Mouse (Mus musculus) stomach, embryonic 14.5 days (tissue): ENCODE measurements around the gene Slc28a1. TPM values are rescaled to one million over a fixed set of nuclear protein-coding genes. Genes with fewer than 3 reads are reported as not detected.
A peak's percentile ranks its signal among the peaks of the same experiment; 100 is the strongest.

Experiments
- ATAC-seq: fragments of 200-750 bp; cut with Nextera tagmentation; 2 replicates; pipeline ENCODE4 v1.8.0; 2017; ENCODE audit warnings: low read depth, moderate TSS enrichment; ENCODE audit not compliant: insufficient number of reproducible peaks, insufficient read depth, low FRiP score
- H3K27ac ChIP-seq: fragments of 300-500 bp; sonication (generic); 2 replicates; pipeline ENCODE4 v1.5.1; 2014; ENCODE audit warnings: mild to moderate bottlenecking, low read length, moderate library complexity, mixed read lengths
- H3K27me3 ChIP-seq: fragments of 300-500 bp; sonication (generic); 2 replicates; pipeline ENCODE4 v1.6.1; 2014; ENCODE audit warnings: low read length, control low read depth, mixed read lengths; ENCODE audit not compliant: control insufficient read depth, insufficient read depth
- H3K36me3 ChIP-seq: fragments of 300-500 bp; sonication (generic); 2 replicates; pipeline ENCODE4 v1.6.1; 2014; ENCODE audit warnings: mild to moderate bottlenecking, control low read depth, low read length, moderate library complexity, mixed read lengths; ENCODE audit not compliant: control insufficient read depth, insufficient read depth
- H3K4me1 ChIP-seq: fragments of 300-500 bp; sonication (generic); 2 replicates; pipeline ENCODE4 v1.6.1; 2014; ENCODE audit warnings: low read length, control low read depth, mixed read lengths; ENCODE audit not compliant: control insufficient read depth, insufficient read depth
- H3K4me2 ChIP-seq: fragments of 300-500 bp; sonication (generic); replicated peaks from 2 replicates; pipeline ENCODE4 v1.6.1; 2014; ENCODE audit warnings: low read depth, low read length, control low read depth
- H3K4me3 ChIP-seq: fragments of 300-500 bp; sonication (generic); 2 replicates; pipeline ENCODE4 v1.5.1; 2014; ENCODE audit warnings: low read depth, low read length, control low read depth
- H3K9ac ChIP-seq: fragments of 300-500 bp; sonication (generic); replicated peaks from 2 replicates; pipeline ENCODE4 v1.6.1; 2014; ENCODE audit warnings: low read depth, mild to moderate bottlenecking, control low read depth, low read length, moderate library complexity, mixed read lengths
- H3K9me3 ChIP-seq: fragments of 300-500 bp; sonication (generic); 2 replicates; pipeline ENCODE4 v1.6.1; 2016; ENCODE audit warnings: low read depth, low read length, control low read depth; ENCODE audit not compliant: control insufficient read depth
- WGBS: fragments of 180-500 bp; shearing (Covaris S2); extraction: QIAGEN DNeasy Blood & Tissue Kit; methylation state at CpG from one replicate; pipeline ENCODE4 v1.1.7; 2014; 5-methylcytosine and 5-hydroxymethylcytosine counted together
- polyA plus RNA-seq: library from polyadenylated mRNA; unstranded; fragments of >200 nt; fragmentation: Nextera tagmentation; extraction: Ambion mirVana; gene quantifications from 2 replicates; pipeline ENCODE4 v1.2.1, GENCODE M21; 2014

Slc28a1 gene
- polyA plus RNA-seq, 1 experiment from 2014 or later, result not detected

DNA sequence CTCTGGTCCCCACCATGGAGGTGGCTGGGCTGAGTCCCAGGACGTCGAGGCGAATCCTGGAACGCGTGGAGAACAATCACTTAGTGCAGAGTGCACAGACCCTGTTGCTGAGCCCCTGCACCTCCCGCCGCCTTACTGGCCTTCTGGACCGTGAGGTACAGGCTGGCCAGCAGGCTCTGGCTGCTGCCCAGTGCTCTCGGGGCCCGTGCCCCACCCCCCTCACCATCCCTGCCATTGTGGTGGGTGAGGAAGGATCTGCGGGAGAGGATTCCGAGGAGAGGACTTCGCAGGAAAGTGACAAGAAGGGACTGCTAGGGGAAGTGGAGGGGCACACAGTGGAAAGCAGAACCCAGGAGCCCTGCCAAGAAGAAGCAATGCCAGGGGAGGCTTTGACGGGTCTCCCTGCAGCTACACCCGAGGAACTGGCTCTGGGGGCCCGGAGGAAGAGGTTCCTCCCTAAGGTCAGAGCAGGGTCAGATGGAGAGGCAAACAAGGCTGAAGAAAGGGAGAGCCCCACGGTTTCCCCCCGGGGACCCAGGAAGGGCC lies 21.1 kb upstream of the Slc28a1 start:
- no peak overlapping the region for H3K9ac ChIP-seq
- no peaks in the 10 kb centered on the region for H3K27me3 ChIP-seq
- H3K4me1 ChIP-seq, result peaks cover 7% of the 10 kb centered on the region; the same call in 1 of the 2 replicates
- no peak for ATAC-seq
- no peak overlapping the region for H3K4me2 ChIP-seq
- 46% methylated on average over 18 of the region's 18 CpGs for WGBS
- no peaks in the 10 kb centered on the region for H3K9me3 ChIP-seq
- peak overlapping the region; percentile 44; the same call in 1 of the 2 replicates for H3K27ac ChIP-seq
- no peaks in the 10 kb centered on the region for H3K36me3 ChIP-seq
- H3K4me3 ChIP-seq, result no peak overlapping the region

DNA sequence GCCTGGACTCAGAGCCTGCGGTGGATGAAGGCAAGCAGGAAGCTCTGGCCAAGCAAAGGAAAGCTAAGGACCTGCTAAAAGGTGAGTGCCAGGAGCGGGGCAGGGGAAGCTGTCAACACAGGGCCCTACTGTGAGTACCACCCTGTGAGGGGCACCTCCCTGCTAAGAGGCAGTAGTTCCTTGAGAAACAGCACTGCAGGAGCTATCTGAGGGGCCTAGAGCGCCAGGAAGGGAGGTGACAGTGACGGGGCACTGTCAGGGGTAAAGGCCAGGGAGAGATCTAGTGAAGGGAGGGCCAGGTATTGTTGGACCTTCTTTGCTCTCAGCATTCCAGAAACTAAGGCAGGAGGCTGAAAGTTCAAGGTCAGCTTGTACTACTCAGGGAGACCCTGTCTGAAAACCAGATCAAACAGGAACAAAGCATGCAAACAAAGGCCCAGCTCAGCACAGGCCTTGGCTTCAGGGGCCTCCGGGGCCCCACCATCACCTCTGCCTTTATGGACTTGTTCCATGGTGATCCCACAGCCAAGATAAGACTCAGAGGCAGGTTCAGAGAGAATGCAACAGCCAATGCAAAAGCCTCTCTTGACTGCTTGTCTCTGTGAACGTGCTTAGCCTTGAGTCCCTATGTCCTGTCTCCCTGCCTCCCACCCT lies 20.4 kb upstream of the Slc28a1 start:
- H3K27ac ChIP-seq, result peak overlapping the region; percentile 44; the same call in 1 of the 2 replicates
- ATAC-seq, result peak; percentile 72
- H3K4me1 ChIP-seq, result peaks cover 7% of the 10 kb centered on the region; the same call in 1 of the 2 replicates
- H3K4me2 ChIP-seq, result no peak overlapping the region
- H3K36me3 ChIP-seq, result no peaks in the 10 kb centered on the region
- no peak overlapping the region for H3K4me3 ChIP-seq
- H3K9ac ChIP-seq, result no peak overlapping the region
- 73% methylated on average over 6 of the region's 6 CpGs for WGBS
- H3K27me3 ChIP-seq, result no peaks in the 10 kb centered on the region
- H3K9me3 ChIP-seq, result no peaks in the 10 kb centered on the region

DNA sequence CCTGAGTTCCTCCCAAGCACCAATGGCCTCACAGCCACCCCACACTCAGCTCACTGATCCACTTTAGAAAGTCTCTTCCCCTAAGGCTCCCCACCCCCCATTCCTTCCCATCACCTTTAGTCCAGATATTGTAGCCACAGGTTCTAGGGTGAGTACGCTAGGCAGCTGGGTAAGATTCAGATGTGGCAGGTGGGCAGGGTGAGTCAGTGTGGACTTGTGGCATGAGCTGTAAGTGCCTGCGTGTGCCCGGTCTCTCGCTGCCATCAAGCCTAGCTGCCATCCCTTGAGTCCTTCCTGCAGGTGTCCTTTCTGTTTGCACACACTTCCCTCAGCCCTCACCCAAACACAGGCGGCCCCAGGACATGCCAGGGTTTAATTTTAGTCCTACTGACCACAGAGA lies 14.3 kb upstream of the Slc28a1 start:
- Histone ChIP-seq H3K4me3 (no peak overlapping the region), H3K36me3 (no peaks in the 10 kb centered on the region), H3K4me2 (no peak overlapping the region), H3K27me3 (no peaks in the 10 kb centered on the region), H3K4me1 (no peaks in the 10 kb centered on the region), H3K9ac (no peak overlapping the region), H3K9me3 (no peaks in the 10 kb centered on the region), H3K27ac (no peak overlapping the region)
- no peak for ATAC-seq
- WGBS, result 75% methylated on average over 5 of the region's 5 CpGs

DNA sequence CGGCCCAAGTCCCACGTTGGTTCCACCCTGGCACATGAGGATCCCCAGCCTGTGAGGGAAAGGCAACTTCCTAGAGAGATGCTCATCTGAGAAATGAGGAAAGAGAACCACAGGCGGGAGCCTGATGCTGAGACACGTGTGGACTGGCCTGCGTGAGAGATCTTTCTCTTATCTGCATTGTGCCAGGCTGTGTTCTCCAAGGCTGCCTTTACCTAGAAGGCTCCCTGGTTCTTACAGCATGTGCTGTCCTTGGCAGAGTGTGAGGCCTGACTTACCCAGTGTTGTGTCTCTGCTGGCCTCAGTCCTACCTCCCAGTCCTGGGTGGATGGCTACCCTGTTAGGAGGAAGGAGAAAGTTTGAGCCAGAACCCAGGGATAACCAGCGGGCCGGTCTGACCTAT lies 11.7 kb upstream of the Slc28a1 start:
- no peaks in the 10 kb centered on the region for H3K9me3 ChIP-seq
- no peak overlapping the region for H3K4me2 ChIP-seq
- no peak for ATAC-seq
- H3K4me1 ChIP-seq, result no peaks in the 10 kb centered on the region
- H3K4me3 ChIP-seq, result no peak overlapping the region
- H3K36me3 ChIP-seq, result no peaks in the 10 kb centered on the region
- no peak overlapping the region for H3K27ac ChIP-seq
- no peak overlapping the region for H3K9ac ChIP-seq
- WGBS, result 92% methylated on average over 7 of the region's 7 CpGs
- H3K27me3 ChIP-seq, result no peaks in the 10 kb centered on the region

DNA sequence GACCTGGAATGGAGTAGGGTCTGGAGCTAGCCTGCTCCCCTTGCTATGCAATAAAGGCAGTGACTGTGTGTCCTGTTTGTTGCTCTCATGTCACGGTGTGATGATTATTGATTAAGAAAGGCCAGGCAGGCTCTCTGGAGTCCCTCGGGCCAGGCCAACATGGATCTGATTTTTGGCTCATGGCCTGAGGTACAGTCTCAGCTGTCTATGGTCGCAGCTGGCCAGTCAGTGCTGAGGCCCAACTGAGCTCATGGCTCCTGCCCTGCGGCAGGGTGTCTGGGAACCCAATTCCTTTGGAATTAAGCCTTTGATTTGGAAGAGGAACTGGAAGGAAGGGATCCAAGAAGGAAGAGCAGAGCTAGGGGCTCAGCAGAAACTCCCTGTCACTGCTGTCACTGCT lies 9.1 kb upstream of the Slc28a1 start:
- WGBS, result 59% methylated on average over 4 of the region's 4 CpGs

DNA sequence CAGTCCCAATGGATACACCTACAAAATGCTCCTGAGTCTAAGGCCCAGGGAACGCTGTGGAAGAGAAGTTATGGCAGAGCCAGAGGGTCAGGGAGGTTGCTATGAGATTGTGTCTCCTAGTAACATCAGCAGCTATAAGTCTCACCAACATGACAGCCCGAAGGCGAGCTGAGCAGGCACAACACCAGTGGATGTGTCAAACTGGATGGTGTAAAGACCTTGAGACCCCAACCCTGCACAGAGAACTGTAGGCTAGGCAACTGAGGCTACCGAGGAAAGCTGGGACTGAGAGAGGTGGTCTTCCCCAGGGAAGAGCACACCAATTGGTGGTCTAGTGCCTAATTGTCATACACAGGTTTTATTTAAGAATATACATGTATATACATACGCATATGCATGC lies 6.4 kb upstream of the Slc28a1 start:
- H3K9me3 ChIP-seq, result no peaks in the 10 kb centered on the region
- H3K9ac ChIP-seq, result no peak overlapping the region
- no peak for ATAC-seq
- H3K27ac ChIP-seq, result no peak overlapping the region
- H3K27me3 ChIP-seq, result no peaks in the 10 kb centered on the region
- H3K4me3 ChIP-seq, result no peak overlapping the region
- no peaks in the 10 kb centered on the region for H3K4me1 ChIP-seq
- no peaks in the 10 kb centered on the region for H3K36me3 ChIP-seq
- H3K4me2 ChIP-seq, result no peak overlapping the region
- 87% methylated on average over 5 of the region's 5 CpGs for WGBS

More for the DNA sequence above, 9.1 kb upstream of the Slc28a1 start:
- Histone ChIP-seq H3K4me1 (no peaks in the 10 kb centered on the region), H3K9me3 (no peaks in the 10 kb centered on the region), H3K4me2 (no peak overlapping the region), H3K4me3 (no peak overlapping the region), H3K36me3 (no peaks in the 10 kb centered on the region), H3K9ac (no peak overlapping the region), H3K27ac (no peak overlapping the region), H3K27me3 (no peaks in the 10 kb centered on the region)
- no peak for ATAC-seq

DNA sequence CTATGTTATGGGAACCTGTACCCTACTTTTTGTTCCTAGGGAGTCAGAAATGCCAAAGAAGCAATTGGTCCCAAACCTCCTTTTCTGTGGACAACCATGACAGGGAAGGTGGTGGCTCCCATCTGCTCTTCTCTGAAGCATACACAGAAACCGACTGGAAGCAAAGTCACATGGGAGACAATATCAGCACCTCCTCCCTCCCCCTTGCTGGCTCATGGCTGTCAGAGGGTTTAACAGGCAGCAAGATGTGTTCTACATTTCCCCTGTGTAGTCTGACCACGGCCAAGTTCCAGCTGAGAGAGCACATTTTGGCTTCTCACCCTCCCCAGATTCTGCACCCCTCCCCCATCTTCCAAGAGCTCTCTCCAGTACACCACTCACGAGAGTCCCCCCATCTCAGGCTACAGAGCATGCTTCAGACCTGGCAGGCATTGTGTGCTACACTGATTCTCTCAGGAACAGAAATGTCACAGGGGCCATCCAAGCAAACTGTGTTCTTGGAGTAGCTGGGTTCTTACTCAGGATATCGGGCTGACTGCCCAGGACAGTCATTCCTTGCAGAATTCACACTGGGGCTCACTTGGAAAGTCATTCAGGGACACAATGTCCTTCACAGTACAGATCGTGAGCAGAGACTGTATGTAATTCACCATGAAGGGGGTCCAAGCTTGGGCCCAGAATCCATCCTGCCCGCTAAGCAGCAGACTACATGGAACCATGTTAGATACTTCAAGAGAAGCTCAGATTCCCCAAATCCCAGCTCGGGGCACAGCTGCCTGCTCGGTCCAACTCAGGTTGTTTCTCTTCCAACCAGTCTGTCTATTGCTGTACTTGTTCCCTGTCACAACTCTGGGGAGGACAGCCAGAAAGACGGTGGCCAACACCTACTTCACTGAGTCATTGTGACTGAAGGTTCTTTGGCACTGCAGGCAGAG lies 4.6 kb upstream of the Slc28a1 start:
- H3K4me2 ChIP-seq, result no peak overlapping the region
- no peak for ATAC-seq
- H3K4me3 ChIP-seq, result no peak overlapping the region
- no peaks in the 10 kb centered on the region for H3K27me3 ChIP-seq
- H3K9ac ChIP-seq, result no peak overlapping the region
- 62% methylated on average over 9 of the region's 9 CpGs for WGBS
- H3K27ac ChIP-seq, result no peak overlapping the region
- no peaks in the 10 kb centered on the region for H3K9me3 ChIP-seq
- H3K4me1 ChIP-seq, result no peaks in the 10 kb centered on the region
- H3K36me3 ChIP-seq, result no peaks in the 10 kb centered on the region

DNA sequence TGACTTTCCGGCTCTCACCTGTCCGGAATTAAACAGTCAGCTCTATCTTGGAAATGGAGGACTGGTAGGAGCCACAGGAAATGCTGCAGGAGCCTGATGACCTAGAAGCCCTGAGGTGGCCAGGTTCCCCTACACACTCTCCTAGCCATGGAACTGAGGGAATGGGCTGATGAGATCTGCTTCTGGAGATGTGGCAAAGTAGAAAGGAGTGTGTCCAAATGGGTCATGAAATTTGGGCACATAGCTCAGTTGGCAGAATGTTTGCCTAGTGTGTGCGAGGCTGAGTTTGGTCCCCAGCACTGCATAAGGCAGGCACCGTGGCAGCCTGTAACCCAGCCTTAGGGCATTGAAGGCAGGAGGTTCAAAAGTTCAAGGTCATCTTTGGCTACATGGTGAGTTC lies 3.8 kb upstream of the Slc28a1 start:
- H3K27me3 ChIP-seq, result no peaks in the 10 kb centered on the region
- 78% methylated on average over 4 of the region's 4 CpGs for WGBS
- no peak overlapping the region for H3K4me2 ChIP-seq
- H3K4me3 ChIP-seq, result no peak overlapping the region
- no peak overlapping the region for H3K9ac ChIP-seq
- H3K9me3 ChIP-seq, result no peaks in the 10 kb centered on the region
- H3K4me1 ChIP-seq, result no peaks in the 10 kb centered on the region
- no peak for ATAC-seq
- no peaks in the 10 kb centered on the region for H3K36me3 ChIP-seq
- H3K27ac ChIP-seq, result no peak overlapping the region
